Mouse (Mus musculus) urinary bladder, adult 2 months (tissue): ENCODE measurements at regions not wholly inside any gene's neighbourhood (a gene's known extent, or its start where the extent isn't known, plus 50 kb on each side); places are given as distances from the start of the nearest gene placed in this dataset.

Experiments
- DNase-seq: peaks from one replicate; pipeline ENCODE4 v3.0.0; 2022; ENCODE audit warnings: low spot score

GRCm38 (mm10) chr9:47054595-47054994 lies 56.1 kb downstream of the Gm4791 start:
- no peak for DNase-seq

GRCm38 (mm10) chr9:47055558-47055957 lies 57.0 kb downstream of the Gm4791 start:
- DNase-seq, result no peak

- DNase-seq, result no peak
Measured at GRCm38 (mm10) chr9:47059339-47060005, 60.9 kb downstream of the Gm4791 start.

GRCm38 (mm10) chr9:47060757-47061156 lies 62.2 kb downstream of the Gm4791 start:
- DNase-seq, result no peak

- DNase-seq, result no peak
Measured at GRCm38 (mm10) chr9:47062516-47062915, 64.0 kb downstream of the Gm4791 start.

- no peak for DNase-seq
Measured at GRCm38 (mm10) chr9:47063751-47064150, 65.2 kb downstream of the Gm4791 start.

GRCm38 (mm10) chr9:47064463-47065032 lies 66.0 kb downstream of the Gm4791 start:
- DNase-seq, result no peak

- DNase-seq, result no peak
Measured at GRCm38 (mm10) chr9:47069436-47069835, 70.9 kb downstream of the Gm4791 start.

GRCm38 (mm10) chr9:47070958-47071357 lies 72.4 kb downstream of the Gm4791 start:
- DNase-seq, result no peak

- DNase-seq, result no peak
Measured at GRCm38 (mm10) chr9:47076946-47077345, 78.4 kb downstream of the Gm4791 start.

- no peak for DNase-seq
Measured at GRCm38 (mm10) chr9:47077416-47077815, 78.9 kb downstream of the Gm4791 start.

- DNase-seq, result no peak
Measured at GRCm38 (mm10) chr9:47077945-47078344, 79.4 kb downstream of the Gm4791 start.

- no peak for DNase-seq
Measured at GRCm38 (mm10) chr9:47081407-47081806, 82.9 kb downstream of the Gm4791 start.

- DNase-seq, result no peak
Measured at GRCm38 (mm10) chr9:47091796-47092195, 93.3 kb downstream of the Gm4791 start.

GRCm38 (mm10) chr9:47095656-47096055 lies 97.1 kb downstream of the Gm4791 start:
- DNase-seq, result no peak

- no peak for DNase-seq
Measured at GRCm38 (mm10) chr9:47103316-47103715, 104.8 kb downstream of the Gm4791 start.

GRCm38 (mm10) chr9:47103966-47104365 lies 105.4 kb downstream of the Gm4791 start:
- DNase-seq, result no peak

GRCm38 (mm10) chr9:47108096-47108495 lies 109.6 kb downstream of the Gm4791 start:
- no peak for DNase-seq

GRCm38 (mm10) chr9:47119253-47119652 lies 120.7 kb downstream of the Gm4791 start:
- no peak for DNase-seq

GRCm38 (mm10) chr9:47123113-47123512 lies 124.6 kb downstream of the Gm4791 start:
- no peak for DNase-seq

GRCm38 (mm10) chr9:47125517-47125916 lies 127.0 kb downstream of the Gm4791 start:
- no peak for DNase-seq

GRCm38 (mm10) chr9:47126236-47126635 lies 127.7 kb downstream of the Gm4791 start:
- DNase-seq, result no peak

GRCm38 (mm10) chr9:47127756-47128424 lies 129.3 kb downstream of the Gm4791 start:
- DNase-seq, result no peak
